Mouse (Mus musculus): ENCODE measurements around the gene Fermt2. TPM values are rescaled to one million over a fixed set of nuclear protein-coding genes. Genes with fewer than 3 reads are reported as not detected.
"Not testable (repeated sequence)": the region's sequence is repeated elsewhere in the genome, so short reads cannot be mapped to it uniquely, and the experiment has no call there.

Fermt2 gene
- total RNA-seq, 2 experiments from 2014 or later, result 78.6 to 81.1 TPM

GRCm38 (mm10) chr14:45530364-45531345 lies 737 bp upstream of the Fermt2 start:
- DNase-seq (ENCODE audit: extremely low spot score in 1 of 2, low spot score in 2 of 2), result peak in 1 of 2 experiments; percentile 58
- intact Hi-C loops (cut with DNase I), result no loop called here

- intact Hi-C loops (cut with DNase I), result loop anchor here (5.0 kb wide), 1 partner anchor 72 kb away; no protein-coding TSS in a partner anchor
- DNase-seq (ENCODE audit: extremely low spot score in 1 of 2, low spot score in 2 of 2), result no peak
Measured at GRCm38 (mm10) chr14:45528861-45529260, 1.1 kb downstream of the Fermt2 start.

- intact Hi-C loops (cut with DNase I), result no loop called here
- DNase-seq (ENCODE audit: extremely low spot score in 1 of 2, low spot score in 2 of 2), result no peak
Measured at GRCm38 (mm10) chr14:45515771-45516170, 14.1 kb downstream of the Fermt2 start.

- no peak for DNase-seq (ENCODE audit: extremely low spot score in 1 of 2, low spot score in 2 of 2)
- intact Hi-C loops (cut with DNase I), result no loop called here
Measured at GRCm38 (mm10) chr14:45510787-45511186, 19.1 kb downstream of the Fermt2 start.

- intact Hi-C loops (cut with DNase I), result no loop called here
- DNase-seq (ENCODE audit: extremely low spot score in 1 of 2, low spot score in 2 of 2), result peak in 1 of 2 experiments; percentile 34
Measured at GRCm38 (mm10) chr14:45507923-45508322, 22.0 kb downstream of the Fermt2 start.

GRCm38 (mm10) chr14:45507447-45507846 lies 22.5 kb downstream of the Fermt2 start:
- DNase-seq (ENCODE audit: extremely low spot score in 1 of 2, low spot score in 2 of 2), result no peak
- intact Hi-C loops (cut with DNase I), result no loop called here

- DNase-seq (ENCODE audit: extremely low spot score in 1 of 2, low spot score in 2 of 2), result no peak
- intact Hi-C loops (cut with DNase I), result no loop called here
Measured at GRCm38 (mm10) chr14:45507032-45507431, 22.9 kb downstream of the Fermt2 start.

GRCm38 (mm10) chr14:45506165-45506564 lies 23.8 kb downstream of the Fermt2 start:
- DNase-seq (ENCODE audit: extremely low spot score in 1 of 2, low spot score in 2 of 2), result no peak
- intact Hi-C loops (cut with DNase I), result no loop called here

GRCm38 (mm10) chr14:45504422-45505113 lies 25.4 kb downstream of the Fermt2 start:
- intact Hi-C loops (cut with DNase I), result no loop called here
- DNase-seq (ENCODE audit: extremely low spot score in 1 of 2, low spot score in 2 of 2), result no peak

GRCm38 (mm10) chr14:45503934-45504333 lies 26.0 kb downstream of the Fermt2 start:
- intact Hi-C loops (cut with DNase I), result no loop called here
- DNase-seq (ENCODE audit: extremely low spot score in 1 of 2, low spot score in 2 of 2), result no peak

- no peak for DNase-seq (ENCODE audit: extremely low spot score in 1 of 2, low spot score in 2 of 2)
- intact Hi-C loops (cut with DNase I), result no loop called here
Measured at GRCm38 (mm10) chr14:45500052-45500451, 29.9 kb downstream of the Fermt2 start.

- intact Hi-C loops (cut with DNase I), result no loop called here
- no peak for DNase-seq (ENCODE audit: extremely low spot score in 1 of 2, low spot score in 2 of 2)
Measured at GRCm38 (mm10) chr14:45497116-45497515, 32.8 kb downstream of the Fermt2 start.

GRCm38 (mm10) chr14:45495810-45496209 lies 34.1 kb downstream of the Fermt2 start:
- DNase-seq (ENCODE audit: extremely low spot score in 1 of 2, low spot score in 2 of 2); intact Hi-C loops (cut with DNase I): not testable (repeated sequence)

- DNase-seq (ENCODE audit: extremely low spot score in 1 of 2, low spot score in 2 of 2), result no peak
- intact Hi-C loops (cut with DNase I), result no loop called here
Measured at GRCm38 (mm10) chr14:45493891-45494290, 36.0 kb downstream of the Fermt2 start.

- no peak for DNase-seq (ENCODE audit: extremely low spot score in 1 of 2, low spot score in 2 of 2)
- intact Hi-C loops (cut with DNase I), result no loop called here
Measured at GRCm38 (mm10) chr14:45492668-45493067, 37.2 kb downstream of the Fermt2 start.

GRCm38 (mm10) chr14:45492038-45492437 lies 37.9 kb downstream of the Fermt2 start:
- intact Hi-C loops (cut with DNase I), result no loop called here
- no peak for DNase-seq (ENCODE audit: extremely low spot score in 1 of 2, low spot score in 2 of 2)

GRCm38 (mm10) chr14:45487201-45487600 lies 42.7 kb downstream of the Fermt2 start:
- DNase-seq (ENCODE audit: extremely low spot score in 1 of 2, low spot score in 2 of 2); intact Hi-C loops (cut with DNase I): not testable (repeated sequence)

GRCm38 (mm10) chr14:45483361-45483760 lies 46.6 kb downstream of the Fermt2 start:
- intact Hi-C loops (cut with DNase I); DNase-seq (ENCODE audit: extremely low spot score in 1 of 2, low spot score in 2 of 2): not testable (repeated sequence)

GRCm38 (mm10) chr14:45478977-45479806 lies 50.7 kb downstream of the Fermt2 start:
- intact Hi-C loops (cut with DNase I), result no loop called here
- no peak for DNase-seq (ENCODE audit: extremely low spot score in 1 of 2, low spot score in 2 of 2)

Measured in left cerebral cortex, postnatal 10 days (tissue).